Mouse (Mus musculus) forebrain, embryonic 15.5 days (tissue): ENCODE measurements around the gene Bmf. TPM values are rescaled to one million over a fixed set of nuclear protein-coding genes. Genes with fewer than 3 reads are reported as not detected.

ENCODE experiments used
- ATAC-seq: fragments of 200-750 bp; cut with Nextera tagmentation; replicated peaks from 2 replicates; pipeline ENCODE4 v1.8.0; 2017; ENCODE audit warnings: mild to moderate bottlenecking, moderate TSS enrichment, moderate library complexity
- H3K27ac ChIP-seq: fragments of 300-500 bp; sonication (generic); replicated peaks from 2 replicates; pipeline ENCODE4 v1.5.1; 2015; ENCODE audit warnings: mild to moderate bottlenecking, inconsistent platforms
- H3K27me3 ChIP-seq: fragments of 300-500 bp; sonication (generic); 2 replicates; pipeline ENCODE4 v1.6.1; 2015; ENCODE audit warnings: inconsistent platforms
- H3K36me3 ChIP-seq: fragments of 300-500 bp; sonication (generic); 2 replicates; pipeline ENCODE4 v1.6.1; 2015; ENCODE audit warnings: mild to moderate bottlenecking, inconsistent platforms
- H3K4me1 ChIP-seq: fragments of 300-500 bp; sonication (generic); 2 replicates; pipeline ENCODE4 v1.6.1; 2015; ENCODE audit warnings: inconsistent platforms
- H3K4me2 ChIP-seq: fragments of 300-500 bp; sonication (generic); replicated peaks from 2 replicates; pipeline ENCODE4 v1.6.1; 2015; ENCODE audit warnings: mild to moderate bottlenecking, inconsistent platforms
- H3K4me3 ChIP-seq: fragments of 300-500 bp; sonication (generic); 2 replicates; pipeline ENCODE4 v1.5.1; 2015; ENCODE audit warnings: mild to moderate bottlenecking, inconsistent platforms
- H3K9ac ChIP-seq: fragments of 300-500 bp; sonication (generic); replicated peaks from 2 replicates; pipeline ENCODE4 v1.6.1; 2015; ENCODE audit warnings: mild to moderate bottlenecking, inconsistent platforms
- H3K9me3 ChIP-seq: fragments of 300-500 bp; sonication (generic); 2 replicates; pipeline ENCODE4 v1.6.1; 2016; ENCODE audit warnings: inconsistent platforms
- WGBS: fragments of 180-500 bp; shearing (Covaris S2); methylation state at CpG from one replicate; pipeline ENCODE4 v1.1.7; 2015; ENCODE audit warnings: mixed read lengths; 5-methylcytosine and 5-hydroxymethylcytosine counted together
- polyA plus RNA-seq: library from polyadenylated mRNA; unstranded; fragments of >200 nt; fragmentation: Nextera tagmentation; extraction: Ambion mirVana; gene quantifications from 2 replicates; pipeline ENCODE4 v1.2.1, GENCODE M21; 2015

Gene Bmf
- polyA plus RNA-seq, 1 experiment from 2014 or later, result 1.3 TPM

DNA sequence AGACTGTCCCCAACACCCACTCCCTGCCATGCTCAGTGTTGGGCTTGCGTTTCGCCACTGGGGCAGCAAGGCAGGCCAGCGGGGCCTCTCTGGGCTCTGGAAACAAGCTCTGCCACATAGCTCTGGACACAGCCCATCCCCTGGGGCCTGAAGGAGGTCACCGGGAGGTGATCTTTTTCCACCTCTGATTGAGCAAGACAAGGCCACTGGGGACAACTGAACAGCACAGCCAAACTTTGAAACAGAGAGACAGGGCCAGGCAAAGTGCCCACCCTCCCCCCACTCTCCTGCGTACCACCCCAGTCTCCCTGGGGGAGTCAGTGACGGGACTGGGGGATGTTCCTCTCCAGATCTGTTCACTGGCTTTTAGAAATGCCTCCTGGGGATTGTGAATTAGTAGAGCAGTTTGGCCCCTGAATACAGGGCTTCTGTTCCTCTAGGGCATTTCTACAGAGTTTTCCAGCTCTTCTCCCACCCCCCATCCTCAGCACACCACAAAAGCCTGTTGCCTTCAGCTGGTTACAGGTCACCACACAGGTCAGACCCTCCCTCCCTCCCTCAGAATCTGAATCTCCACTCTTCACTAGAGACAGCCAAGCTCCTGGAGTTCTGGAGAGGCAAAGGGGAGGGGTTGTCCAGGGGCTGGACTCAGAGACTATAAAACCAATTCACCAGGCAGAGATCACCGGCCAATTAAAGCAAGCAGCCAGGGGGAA, 19.9 kb downstream of the Bmf start:
- H3K9me3 ChIP-seq, result no peaks in the 10 kb centered on the region
- 14% methylated on average over 7 of the region's 7 CpGs for WGBS
- no peaks in the 10 kb centered on the region for H3K27me3 ChIP-seq
- no peak overlapping the region for H3K4me3 ChIP-seq
- H3K4me2 ChIP-seq, result no peak overlapping the region
- no peaks in the 10 kb centered on the region for H3K36me3 ChIP-seq
- H3K27ac ChIP-seq, result no peak overlapping the region; the same call in 1 of the 2 replicates
- no peak for ATAC-seq
- H3K9ac ChIP-seq, result no peak overlapping the region
- H3K4me1 ChIP-seq, result peaks cover 29% of the 10 kb centered on the region

DNA sequence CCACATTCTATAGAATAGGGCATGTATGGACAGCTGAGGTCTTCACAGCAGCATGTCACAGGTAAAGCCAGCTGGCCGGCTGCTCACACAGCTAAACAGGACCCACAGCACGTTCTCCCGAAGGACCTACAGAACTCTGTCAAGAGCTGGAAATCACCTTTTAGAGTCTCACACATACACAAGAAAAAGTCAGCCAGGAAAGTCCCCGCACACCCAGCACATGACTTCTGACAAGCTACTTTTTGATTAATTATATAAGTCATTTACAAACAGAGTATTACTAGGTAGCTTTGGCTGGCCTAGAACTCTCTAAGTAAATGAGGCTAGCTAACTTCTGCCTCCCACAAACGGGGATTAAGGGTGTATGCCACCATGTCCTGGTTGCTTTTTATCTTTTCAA, 22.9 kb downstream of the Bmf start:
- no peak overlapping the region for H3K4me2 ChIP-seq
- H3K9ac ChIP-seq, result no peak overlapping the region
- H3K4me3 ChIP-seq, result no peak overlapping the region
- no peaks in the 10 kb centered on the region for H3K27me3 ChIP-seq
- no peaks in the 10 kb centered on the region for H3K9me3 ChIP-seq
- no peak overlapping the region for H3K27ac ChIP-seq
- no peak for ATAC-seq
- no peaks in the 10 kb centered on the region for H3K36me3 ChIP-seq
- peaks cover 6% of the 10 kb centered on the region; the same call in 1 of the 2 replicates for H3K4me1 ChIP-seq
- 89% methylated on average over 5 of the region's 5 CpGs for WGBS

DNA sequence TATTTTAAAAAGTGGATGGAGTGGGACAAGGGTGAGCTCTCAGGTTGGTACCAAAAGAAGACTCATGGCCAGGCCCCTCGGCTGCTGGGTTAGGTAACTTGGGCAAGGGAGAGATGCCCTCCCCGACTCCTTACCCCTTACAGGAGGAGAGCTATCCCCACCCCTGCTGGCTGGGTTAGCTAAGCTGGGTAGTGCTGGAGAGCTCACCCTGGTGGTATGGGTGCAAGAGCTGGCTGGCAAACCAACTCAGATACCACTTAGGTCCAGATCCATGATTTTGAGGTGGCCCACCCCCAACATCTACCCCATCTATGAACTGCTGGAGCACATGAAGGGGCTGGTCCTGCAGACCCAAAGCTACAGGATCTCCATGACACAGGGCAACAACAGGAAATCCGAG, 24.7 kb downstream of the Bmf start:
- Histone ChIP-seq H3K4me1 (peaks cover 11% of the 10 kb centered on the region; the same call in 1 of the 2 replicates), H3K9ac (no peak overlapping the region), H3K9me3 (no peaks in the 10 kb centered on the region), H3K4me2 (no peak overlapping the region), H3K27me3 (no peaks in the 10 kb centered on the region), H3K4me3 (no peak overlapping the region), H3K36me3 (no peaks in the 10 kb centered on the region), H3K27ac (no peak overlapping the region)
- 81% methylated on average over 3 of the region's 3 CpGs for WGBS
- no peak for ATAC-seq

DNA sequence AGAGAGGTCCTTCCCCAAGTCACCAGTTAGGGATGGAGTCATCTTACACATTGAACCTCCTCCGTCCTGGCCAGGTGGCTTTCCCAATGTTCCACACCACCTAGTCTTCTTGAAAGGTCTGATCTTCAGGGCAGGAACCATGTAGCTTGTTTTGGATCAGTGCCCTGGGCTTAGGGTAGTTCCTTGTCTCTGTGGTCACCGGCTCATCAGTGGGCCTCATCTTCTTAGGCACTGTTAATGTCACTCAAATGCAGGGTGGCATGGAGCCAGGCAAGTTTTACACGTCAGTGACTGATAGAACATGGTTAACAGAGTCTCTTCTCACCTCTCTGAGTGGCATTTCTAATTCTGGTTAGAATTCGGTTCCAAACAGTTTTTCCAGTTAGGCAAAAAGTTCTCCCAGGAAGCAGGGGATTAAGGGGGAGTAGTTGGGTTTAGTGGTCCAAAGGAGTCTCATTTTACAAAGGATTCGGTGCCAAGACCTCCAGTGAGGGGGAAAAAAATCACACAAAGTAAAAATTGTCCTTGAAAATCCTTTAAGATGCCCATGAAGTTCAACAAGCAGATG, 26.2 kb downstream of the Bmf start:
- WGBS, result 42% methylated on average over 5 of the region's 5 CpGs
- ATAC-seq, result no peak
- H3K4me2 ChIP-seq, result no peak overlapping the region
- no peaks in the 10 kb centered on the region for H3K27me3 ChIP-seq
- no peak overlapping the region for H3K9ac ChIP-seq
- no peaks in the 10 kb centered on the region for H3K9me3 ChIP-seq
- peaks cover 7% of the 10 kb centered on the region; the same call in 1 of the 2 replicates for H3K4me1 ChIP-seq
- H3K4me3 ChIP-seq, result no peak overlapping the region
- no peak overlapping the region for H3K27ac ChIP-seq
- no peaks in the 10 kb centered on the region for H3K36me3 ChIP-seq

DNA sequence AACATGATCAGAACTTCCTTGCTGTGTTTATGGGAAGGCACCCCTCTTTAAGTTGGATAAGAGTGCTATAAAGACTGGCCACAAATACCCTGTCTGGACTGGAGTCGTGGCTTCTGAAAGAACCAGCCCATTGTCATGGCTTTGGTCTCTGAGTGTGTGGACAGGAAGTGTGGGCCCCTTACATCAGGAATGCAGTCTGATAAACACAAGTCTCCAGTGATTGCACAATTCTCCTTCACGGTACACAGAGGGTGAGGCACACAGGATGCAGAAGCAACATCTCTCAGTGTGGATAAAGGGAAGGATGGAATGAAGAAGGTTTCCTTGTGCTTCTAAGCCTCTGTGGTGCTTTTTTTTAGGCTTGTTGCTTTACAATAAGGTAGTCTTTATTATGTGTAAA, 27.2 kb downstream of the Bmf start:
- Histone ChIP-seq H3K9me3 (no peaks in the 10 kb centered on the region), H3K36me3 (no peaks in the 10 kb centered on the region), H3K9ac (no peak overlapping the region), H3K4me1 (peaks cover 7% of the 10 kb centered on the region; the same call in 1 of the 2 replicates), H3K27ac (no peak overlapping the region), H3K4me3 (no peak overlapping the region), H3K4me2 (no peak overlapping the region), H3K27me3 (no peaks in the 10 kb centered on the region)
- WGBS, result 59% methylated on average over 2 of the region's 2 CpGs
- no peak for ATAC-seq

DNA sequence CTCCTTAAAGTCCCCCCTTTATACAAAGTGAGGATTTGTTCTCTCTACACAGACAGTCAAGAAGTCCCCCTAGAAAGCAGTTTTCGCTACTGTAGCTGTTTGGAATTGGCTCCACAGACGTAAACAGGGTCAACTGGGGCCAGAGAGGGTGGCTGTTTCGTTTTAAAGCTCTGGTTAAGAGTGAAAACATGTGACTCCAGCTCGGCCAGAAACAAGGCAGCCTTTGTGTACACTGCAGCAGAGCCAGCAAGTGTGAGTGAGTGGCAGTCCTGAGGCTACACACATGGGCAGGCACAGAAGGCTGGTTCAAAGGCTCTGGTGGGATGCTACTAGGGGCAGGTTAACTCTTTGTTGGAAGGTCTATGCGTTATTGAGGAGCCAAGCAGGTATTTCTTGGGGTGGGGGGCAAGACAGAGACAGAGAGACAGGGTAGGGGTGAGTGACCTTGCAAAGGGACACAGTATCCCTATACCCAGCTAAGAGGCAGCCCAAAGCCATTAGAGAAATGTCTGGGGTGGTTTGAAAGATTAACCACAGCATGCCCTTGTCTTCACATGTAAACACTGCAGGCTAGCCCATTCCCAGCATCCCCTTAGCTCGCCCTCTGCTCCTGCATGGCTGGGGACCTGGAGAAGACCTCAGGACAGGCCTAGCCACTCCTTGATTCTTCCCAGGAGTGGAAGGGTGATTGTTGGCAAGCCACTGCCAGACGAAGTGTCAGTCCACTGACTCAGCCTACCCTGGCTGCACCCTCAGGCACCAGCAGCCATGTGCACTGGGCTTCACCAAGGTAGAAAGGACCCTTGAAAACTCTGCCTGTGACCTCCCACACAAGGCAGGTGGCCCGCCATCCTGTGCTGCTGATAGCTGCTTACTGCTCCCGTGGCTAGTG, 29.2 kb downstream of the Bmf start:
- peaks cover 7% of the 10 kb centered on the region; the same call in 1 of the 2 replicates for H3K4me1 ChIP-seq
- peak; percentile 85; the same call in 1 of the 2 replicates for ATAC-seq
- 37% methylated on average over 9 of the region's 9 CpGs for WGBS
- H3K9ac ChIP-seq, result no peak overlapping the region
- no peaks in the 10 kb centered on the region for H3K9me3 ChIP-seq
- no peak overlapping the region for H3K4me3 ChIP-seq
- H3K36me3 ChIP-seq, result no peaks in the 10 kb centered on the region
- no peaks in the 10 kb centered on the region for H3K27me3 ChIP-seq
- peak overlapping the region; percentile 24; the same call in 1 of the 2 replicates for H3K27ac ChIP-seq
- H3K4me2 ChIP-seq, result no peak overlapping the region

DNA sequence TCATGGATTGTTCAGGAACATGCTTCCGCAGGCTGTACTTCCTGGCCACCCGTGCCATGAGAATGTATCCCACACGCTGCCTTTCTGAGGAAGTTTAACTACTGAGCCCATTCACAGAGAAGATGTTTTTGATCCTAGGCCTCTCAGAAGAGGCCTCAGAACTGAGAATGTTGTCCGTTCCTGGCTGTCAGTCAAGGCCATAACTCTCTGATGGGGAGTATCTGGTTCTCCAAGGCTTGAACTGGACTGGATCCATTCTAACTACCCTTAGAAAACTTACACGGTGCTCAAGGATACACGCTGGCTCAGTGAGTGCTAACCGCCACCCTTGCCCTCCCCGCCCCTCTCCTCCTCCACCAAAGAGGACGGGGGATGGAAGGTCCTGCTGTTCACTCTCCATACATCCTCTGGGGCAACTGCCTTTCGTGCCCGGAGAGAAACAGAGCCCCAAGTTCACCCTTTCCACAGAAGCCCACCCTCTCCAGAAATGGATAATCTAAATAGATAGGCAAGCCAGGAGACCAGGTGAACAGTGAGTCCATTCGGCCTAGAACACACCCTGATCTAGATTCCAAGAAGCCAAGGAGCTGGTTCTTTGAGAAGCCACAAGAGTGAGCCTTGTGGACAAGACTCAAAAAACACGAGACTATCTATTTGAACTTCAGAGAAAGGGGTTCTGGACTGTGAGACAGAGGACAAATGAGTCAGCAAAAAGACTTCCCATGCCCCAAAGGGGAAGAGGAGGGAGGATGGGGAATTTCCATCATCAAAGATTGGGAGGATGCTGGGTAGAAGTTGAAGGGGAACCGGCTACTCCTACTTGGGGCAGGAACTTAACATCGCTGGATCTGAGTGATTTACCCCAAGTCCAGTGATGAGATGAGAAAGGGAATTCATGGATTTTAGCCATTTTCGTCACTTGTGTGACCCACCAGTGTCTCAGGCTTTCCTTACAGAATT, 36.8 kb downstream of the Bmf start:
- no peak overlapping the region for H3K4me3 ChIP-seq
- peaks cover 12% of the 10 kb centered on the region for H3K4me1 ChIP-seq
- no peaks in the 10 kb centered on the region; the same call in 1 of the 2 replicates for H3K27me3 ChIP-seq
- no peaks in the 10 kb centered on the region for H3K9me3 ChIP-seq
- H3K4me2 ChIP-seq, result no peak overlapping the region
- H3K36me3 ChIP-seq, result no peaks in the 10 kb centered on the region
- H3K27ac ChIP-seq, result no peak overlapping the region
- 85% methylated on average over 16 of the region's 16 CpGs for WGBS
- no peak for ATAC-seq
- H3K9ac ChIP-seq, result no peak overlapping the region

DNA sequence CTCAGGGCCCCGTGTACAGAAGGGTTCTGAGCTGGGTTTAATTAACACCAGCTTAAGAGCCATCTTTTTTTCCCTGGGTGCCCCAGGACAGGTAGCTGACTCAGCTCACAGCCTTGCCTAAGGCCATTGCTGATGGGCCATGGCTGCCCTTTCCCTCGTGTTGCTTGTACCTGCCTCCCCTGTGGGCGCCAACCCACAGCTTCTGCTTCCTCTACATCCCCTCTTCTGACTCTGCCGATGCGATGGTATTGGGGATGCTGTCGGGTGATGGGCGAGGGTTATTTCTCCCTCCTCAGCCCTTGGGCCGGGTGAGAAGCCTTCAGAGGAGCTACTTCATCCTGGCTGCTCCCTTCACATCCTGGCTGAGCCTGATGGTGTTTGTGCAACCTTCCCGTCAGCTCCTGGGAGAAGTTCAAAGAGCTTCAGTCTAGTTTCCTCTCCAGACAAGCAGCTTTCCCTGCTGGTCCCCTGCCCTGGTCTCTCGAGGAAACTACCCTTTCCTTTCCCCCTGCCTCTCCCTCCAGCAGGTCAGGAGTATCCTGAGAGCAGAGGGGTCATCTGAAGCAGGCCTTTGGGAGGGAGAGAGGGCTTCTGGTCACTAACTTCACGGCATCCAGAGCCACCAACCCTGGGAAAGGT, 37.6 kb downstream of the Bmf start:
- H3K9me3 ChIP-seq, result no peaks in the 10 kb centered on the region
- H3K4me3 ChIP-seq, result no peak overlapping the region
- H3K4me2 ChIP-seq, result no peak overlapping the region
- H3K36me3 ChIP-seq, result no peaks in the 10 kb centered on the region
- ATAC-seq, result no peak
- H3K9ac ChIP-seq, result no peak overlapping the region
- 68% methylated on average over 11 of the region's 11 CpGs for WGBS
- H3K27ac ChIP-seq, result no peak overlapping the region
- no peaks in the 10 kb centered on the region; the same call in 1 of the 2 replicates for H3K27me3 ChIP-seq
- H3K4me1 ChIP-seq, result peaks cover 12% of the 10 kb centered on the region

DNA sequence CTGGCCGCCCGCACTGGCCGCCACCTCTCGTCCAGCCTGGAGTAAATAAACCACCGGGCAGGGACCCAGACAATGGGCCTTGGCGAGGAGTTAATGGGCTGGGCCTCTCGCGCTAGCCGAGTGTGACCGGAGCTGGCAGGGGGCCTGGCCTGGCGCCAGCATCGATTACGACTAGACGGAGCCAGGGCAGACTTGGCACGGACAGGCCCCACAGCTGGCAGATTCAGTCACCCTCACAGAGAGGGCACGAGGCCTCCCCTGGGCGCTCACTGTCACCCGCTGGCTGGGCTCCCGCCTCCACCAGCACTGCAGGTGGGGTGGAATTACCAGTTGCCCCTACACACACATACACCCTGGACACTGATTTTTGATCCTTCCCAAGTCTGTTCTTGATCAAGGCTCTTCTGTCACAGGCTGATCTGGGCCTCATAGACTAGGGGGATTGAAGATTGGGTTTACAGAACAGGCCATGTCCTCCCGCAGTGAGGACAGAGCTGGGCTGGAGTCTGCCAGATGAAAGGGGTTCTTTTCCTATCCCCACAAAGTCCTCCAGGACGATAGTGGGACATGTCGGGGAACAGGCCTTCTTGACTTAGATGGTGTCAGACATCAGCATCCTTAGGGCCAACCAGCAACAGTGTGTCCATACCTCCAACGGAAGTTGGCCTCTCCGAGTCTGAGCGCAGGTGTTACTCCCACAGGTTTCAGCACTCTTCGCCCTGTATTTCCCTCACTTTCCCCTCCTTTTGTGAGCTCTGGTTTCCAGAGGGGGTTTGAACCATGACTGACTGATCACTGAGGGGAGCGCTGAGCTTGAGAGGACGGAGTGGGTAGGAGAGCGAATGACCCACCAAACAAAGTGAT, 38.8 kb downstream of the Bmf start:
- 30% methylated on average over 29 of the region's 29 CpGs for WGBS
- H3K4me3 ChIP-seq, result no peak overlapping the region
- H3K9ac ChIP-seq, result no peak overlapping the region
- H3K4me2 ChIP-seq, result no peak overlapping the region; the same call in 1 of the 2 replicates
- H3K9me3 ChIP-seq, result no peaks in the 10 kb centered on the region
- H3K27me3 ChIP-seq, result no peaks in the 10 kb centered on the region; the same call in 1 of the 2 replicates
- peak; percentile 91 for ATAC-seq
- peak overlapping the region; percentile 58 for H3K27ac ChIP-seq
- H3K36me3 ChIP-seq, result no peaks in the 10 kb centered on the region
- H3K4me1 ChIP-seq, result peaks cover 12% of the 10 kb centered on the region

DNA sequence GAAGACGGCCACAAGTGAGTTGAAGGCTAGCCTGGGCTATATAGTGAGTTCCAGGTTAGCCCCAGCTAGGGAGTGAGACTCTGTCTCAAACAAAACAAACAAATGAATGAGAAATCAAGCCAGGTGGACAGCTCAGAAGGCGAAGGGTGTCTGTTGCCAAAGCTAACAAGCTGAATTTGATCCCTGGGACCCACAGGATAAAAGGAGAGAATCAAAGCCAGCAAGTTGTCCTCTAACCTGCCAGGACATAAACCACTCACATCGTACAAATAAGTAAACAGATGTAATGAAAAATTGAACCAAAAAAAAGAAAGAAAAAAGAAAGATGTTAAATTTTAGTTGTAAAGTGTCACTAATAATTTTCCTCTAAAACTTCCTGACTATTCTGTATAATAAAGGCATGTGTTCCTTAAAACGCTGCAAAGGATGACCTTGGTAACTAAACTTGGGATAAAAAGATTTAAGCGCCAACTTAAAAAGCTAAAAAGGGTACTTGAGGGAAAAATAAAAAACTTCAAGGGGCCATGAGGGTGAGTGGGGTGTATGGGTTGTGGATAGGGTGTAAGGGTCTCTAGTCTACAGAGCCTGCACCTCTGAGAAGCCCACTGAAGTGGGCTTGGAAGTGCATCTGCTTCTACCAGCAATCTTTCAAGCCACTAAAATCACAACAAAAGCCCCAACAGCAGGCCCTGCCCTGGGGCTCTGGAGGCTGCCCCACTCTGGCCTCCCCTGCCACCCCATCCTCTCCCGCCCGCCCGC, 39.6 kb downstream of the Bmf start:
- Histone ChIP-seq H3K9ac (no peak overlapping the region), H3K27ac (peak overlapping the region; percentile 58), H3K9me3 (no peaks in the 10 kb centered on the region), H3K4me3 (no peak overlapping the region), H3K27me3 (no peaks in the 10 kb centered on the region; the same call in 1 of the 2 replicates), H3K36me3 (no peaks in the 10 kb centered on the region), H3K4me2 (no peak overlapping the region; the same call in 1 of the 2 replicates), H3K4me1 (peaks cover 12% of the 10 kb centered on the region)
- WGBS, result 39% methylated on average over 8 of the region's 8 CpGs
- ATAC-seq, result no peak
